Mouse (Mus musculus) forebrain, embryonic 10.5 days (tissue): ENCODE measurements around the gene Copg2. TPM values are rescaled to one million over a fixed set of nuclear protein-coding genes. Genes with fewer than 3 reads are reported as not detected.

ENCODE experiments used
- DNase-seq: peaks from one replicate; pipeline ENCODE4 v3.0.0-alpha.2; 2017; ENCODE audit warnings: low spot score; ENCODE audit errors: extremely low spot score
- H3K27ac ChIP-seq: fragments of 300-500 bp; sonication (generic); 2 replicates; pipeline ENCODE4 v1.5.1; 2016; ENCODE audit warnings: mild to moderate bottlenecking
- H3K27me3 ChIP-seq: fragments of 300-500 bp; sonication (generic); 2 replicates; pipeline ENCODE4 v1.6.1; 2016; ENCODE audit warnings: mild to moderate bottlenecking; ENCODE audit not compliant: poor library complexity, severe bottlenecking
- H3K36me3 ChIP-seq: fragments of 300-500 bp; sonication (generic); replicated peaks from 2 replicates; pipeline ENCODE4 v1.6.1; 2016; ENCODE audit warnings: mild to moderate bottlenecking, moderate library complexity
- H3K4me1 ChIP-seq: fragments of 300-500 bp; sonication (generic); 2 replicates; pipeline ENCODE4 v1.6.1; 2016
- H3K4me3 ChIP-seq: fragments of 300-500 bp; sonication (generic); 2 replicates; pipeline ENCODE4 v1.5.1; 2016; ENCODE audit warnings: mild to moderate bottlenecking, moderate library complexity
- H3K9me3 ChIP-seq: fragments of 300-500 bp; sonication (generic); 2 replicates; pipeline ENCODE4 v1.6.1; 2016; ENCODE audit warnings: mild to moderate bottlenecking, moderate library complexity
- WGBS: fragments of 180-500 bp; shearing (Covaris S2); methylation state at CpG from one replicate; pipeline ENCODE4 v1.1.7; 2016; 5-methylcytosine and 5-hydroxymethylcytosine counted together
- polyA plus RNA-seq: library from polyadenylated mRNA; unstranded; fragments of >200 nt; fragmentation: Nextera tagmentation; extraction: Ambion mirVana; gene quantifications from 2 replicates; pipeline ENCODE4 v1.2.1, GENCODE M21; 2016

Gene Copg2
- polyA plus RNA-seq, result 29.7 and 31.0 TPM in 2 replicates

DNA sequence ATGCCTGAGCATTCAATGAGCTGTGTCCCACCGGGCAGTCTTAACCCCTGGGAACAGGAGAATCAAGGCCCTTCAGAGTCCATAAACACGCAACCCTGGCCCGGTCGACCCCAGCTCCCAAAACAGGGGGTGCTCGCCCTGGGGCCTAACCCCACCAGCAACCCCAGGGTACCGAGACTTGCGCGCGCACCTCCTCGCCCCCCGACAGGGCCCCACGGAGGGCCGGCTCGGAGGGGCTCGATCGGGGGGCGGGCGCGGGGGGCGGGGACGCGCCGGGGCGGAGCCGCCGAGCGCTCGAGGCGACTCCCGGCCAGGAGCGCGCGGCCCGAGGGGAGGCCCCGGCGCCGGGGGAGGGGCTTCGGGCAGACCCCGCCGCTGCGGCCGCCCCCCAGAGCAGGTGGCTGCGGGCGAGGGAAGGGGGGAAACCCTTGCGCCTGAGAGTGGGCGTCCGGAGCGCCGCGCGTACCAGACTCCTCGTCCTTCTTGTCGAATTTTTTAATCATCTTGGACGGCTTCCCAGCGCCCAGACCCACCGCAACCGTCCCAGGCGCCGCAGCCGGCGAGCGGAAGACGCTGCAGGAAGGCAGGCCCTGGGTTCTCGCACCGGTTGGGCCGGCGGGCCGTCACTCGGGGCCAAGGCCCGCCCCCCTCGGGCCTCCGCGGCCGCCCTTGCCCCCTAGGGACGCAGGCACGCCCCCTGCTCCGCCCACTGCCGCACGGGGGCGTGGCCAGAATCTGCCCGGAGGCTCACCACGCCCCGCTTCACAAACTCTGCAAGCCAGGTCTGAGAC lies at the start of gene Copg2:
TSS of gene Copg2 (minus strand) at position 600 of the 791 bp plus-strand sequence.
- peak; percentile 94 for DNase-seq
- no peaks in the 10 kb centered on the region for H3K27me3 ChIP-seq
- peaks cover 17% of the 10 kb centered on the region for H3K4me1 ChIP-seq
- H3K36me3 ChIP-seq, result peaks cover 9% of the 10 kb centered on the region
- peak within 1 kb of the TSS; percentile 98 for H3K27ac ChIP-seq
- WGBS, result under 1% methylated on average over 81 of the region's 83 CpGs
- H3K9me3 ChIP-seq, result no peaks in the 10 kb centered on the region
- H3K4me3 ChIP-seq, result peak within 1 kb of the TSS; percentile 77

DNA sequence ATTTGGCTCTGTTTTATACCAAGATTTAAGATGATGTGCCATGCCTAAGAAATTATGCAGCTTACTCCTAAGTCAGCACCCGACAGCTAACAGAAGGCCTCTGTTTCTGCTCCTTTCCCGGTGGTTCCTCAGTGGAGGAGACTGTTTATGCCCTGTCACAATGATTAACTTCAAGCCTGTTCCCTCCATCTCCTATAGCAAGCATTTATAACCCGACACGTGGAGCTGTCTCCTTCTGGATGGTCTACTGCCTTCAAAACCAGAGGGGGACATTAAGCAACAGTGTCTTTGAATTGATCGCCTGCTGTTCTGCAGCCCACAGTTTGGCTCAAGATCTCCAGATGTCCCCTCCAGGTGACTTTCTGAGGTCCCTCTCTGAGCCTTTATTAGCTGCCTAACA lies 42.7 kb upstream of the Copg2 start:
- no peaks in the 10 kb centered on the region for H3K4me1 ChIP-seq
- no peaks in the 10 kb centered on the region for H3K9me3 ChIP-seq
- H3K4me3 ChIP-seq, result no peak overlapping the region
- DNase-seq, result no peak
- H3K36me3 ChIP-seq, result no peaks in the 10 kb centered on the region
- H3K27ac ChIP-seq, result no peak overlapping the region
- WGBS, result 84% methylated on average over 5 of the region's 5 CpGs
- no peaks in the 10 kb centered on the region for H3K27me3 ChIP-seq

DNA sequence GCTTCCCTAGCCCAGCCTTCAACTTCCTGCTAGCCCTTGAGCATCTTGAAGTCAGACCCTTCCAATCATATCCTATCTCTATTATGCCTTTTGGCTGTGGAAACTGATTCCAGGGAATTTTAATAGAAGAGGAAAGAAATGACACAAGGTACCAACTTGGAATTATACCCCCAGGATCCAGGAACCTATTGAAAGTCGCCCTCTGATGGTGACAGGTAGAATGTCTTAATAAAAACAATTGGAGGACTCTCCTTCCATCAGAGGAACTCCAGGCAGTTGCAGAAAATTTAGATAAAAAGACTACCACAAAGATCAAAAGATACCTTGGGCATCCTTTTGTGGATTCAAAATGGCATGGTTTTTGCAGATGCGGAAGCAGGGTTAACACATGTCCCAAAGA lies 26.2 kb upstream of the Copg2 start:
- Histone ChIP-seq H3K9me3 (no peaks in the 10 kb centered on the region), H3K27me3 (no peaks in the 10 kb centered on the region; the same call in 1 of the 2 replicates), H3K4me3 (no peak overlapping the region), H3K27ac (no peak overlapping the region), H3K4me1 (peaks cover 10% of the 10 kb centered on the region), H3K36me3 (no peaks in the 10 kb centered on the region)
- no peak for DNase-seq
- WGBS, result 42% methylated on average over 2 of the region's 2 CpGs

DNA sequence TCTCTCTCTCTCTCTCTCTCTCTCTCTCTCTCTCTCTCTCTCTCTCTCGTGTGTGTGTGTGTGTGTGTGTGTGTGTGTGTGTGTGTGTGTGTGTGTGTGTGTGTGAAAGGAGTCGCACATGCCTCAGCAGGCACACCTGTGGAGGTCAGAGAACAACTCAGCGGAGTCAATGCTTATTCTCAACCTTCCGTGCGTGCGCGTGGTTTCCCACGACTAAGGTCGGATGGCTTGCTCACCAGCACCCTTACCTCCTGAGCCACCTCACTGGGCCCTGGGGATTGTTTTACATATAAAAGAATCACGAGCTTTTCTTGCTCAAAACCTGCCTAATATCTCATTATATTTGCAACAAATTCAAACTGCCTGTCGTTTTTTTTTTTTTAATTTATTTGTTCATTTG lies 25.2 kb upstream of the Copg2 start:
- 84% methylated on average over 10 of the region's 11 CpGs for WGBS
- DNase-seq, result no peak

DNA sequence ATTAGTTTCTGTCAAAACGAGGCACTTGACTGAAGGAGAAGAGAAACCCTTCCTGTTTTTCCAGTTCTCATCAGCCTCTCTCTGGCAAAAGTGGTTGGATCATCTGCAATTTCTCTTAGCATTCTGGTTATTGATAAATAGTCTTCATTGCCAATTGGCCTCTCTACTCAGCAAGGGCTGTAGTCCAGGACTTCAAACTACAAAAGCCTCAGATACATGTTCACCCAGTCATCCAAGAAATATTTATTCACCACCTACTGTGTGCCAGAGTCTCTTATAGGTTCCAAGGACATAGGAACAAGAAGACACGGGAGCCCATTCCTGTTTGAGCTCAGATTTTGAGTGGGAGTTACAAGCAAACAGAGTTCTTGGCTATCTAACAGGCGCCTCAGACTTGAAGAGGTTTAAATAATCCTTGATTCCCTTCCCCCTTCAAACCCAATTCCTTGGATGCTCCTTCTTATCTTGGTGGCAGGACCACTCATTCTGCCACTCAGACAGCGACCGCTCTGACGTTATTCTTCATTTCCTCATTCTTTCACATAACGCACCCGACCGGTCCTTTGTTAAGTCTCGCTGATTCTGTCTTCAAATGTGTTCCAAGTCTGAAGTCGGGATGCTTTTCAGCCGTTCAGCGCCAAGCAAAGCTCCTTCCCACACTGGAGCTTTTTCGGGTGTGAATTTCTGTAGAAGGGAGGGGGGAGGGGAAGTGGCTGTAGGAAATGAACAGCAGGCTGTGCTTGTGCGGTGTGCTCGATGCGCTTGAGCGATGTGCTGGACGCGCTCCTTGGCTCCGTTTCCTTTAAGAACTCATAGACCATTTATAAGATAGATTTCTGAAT lies 24.5 kb upstream of the Copg2 start:
- no peak for DNase-seq
- Histone ChIP-seq H3K4me1 (peaks cover 10% of the 10 kb centered on the region), H3K9me3 (no peaks in the 10 kb centered on the region), H3K36me3 (no peaks in the 10 kb centered on the region), H3K27ac (peak overlapping the region; percentile 60; the same call in 1 of the 2 replicates), H3K27me3 (no peaks in the 10 kb centered on the region; the same call in 1 of the 2 replicates), H3K4me3 (peak overlapping the region; percentile 18)
- 64% methylated on average over 21 of the region's 21 CpGs for WGBS

More for the DNA sequence above, 25.2 kb upstream of the Copg2 start:
- Histone ChIP-seq H3K36me3 (no peaks in the 10 kb centered on the region), H3K4me3 (no peak overlapping the region), H3K27ac (no peak overlapping the region), H3K9me3 (no peaks in the 10 kb centered on the region), H3K27me3 (no peaks in the 10 kb centered on the region; the same call in 1 of the 2 replicates), H3K4me1 (peaks cover 10% of the 10 kb centered on the region)

DNA sequence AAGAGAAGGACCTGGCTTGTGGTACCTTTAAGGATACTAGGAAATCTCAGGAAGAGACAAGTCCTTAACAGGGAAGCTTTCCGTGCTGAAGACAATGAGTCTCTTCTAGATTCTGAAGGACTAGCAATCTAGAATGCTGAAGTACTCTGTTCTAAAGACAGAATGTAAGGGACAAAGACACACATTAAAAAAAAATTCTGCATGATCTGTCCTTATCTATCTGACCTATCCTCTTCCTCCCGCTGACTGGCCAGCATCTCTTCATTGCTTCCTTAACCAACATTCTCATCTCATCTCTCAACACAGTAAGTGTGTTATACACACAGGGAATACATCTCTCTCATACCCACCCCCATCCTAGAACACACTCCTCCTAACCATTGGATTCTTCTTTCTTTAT lies 18.9 kb upstream of the Copg2 start, which contains the start of gene Tsga13:
TSS of gene Tsga13 (minus strand) at position 101 of the 400 bp plus-strand sequence.
- 90% methylated on average over 2 of the region's 2 CpGs for WGBS
- H3K4me1 ChIP-seq, result no peaks in the 10 kb centered on the region
- H3K9me3 ChIP-seq, result no peaks in the 10 kb centered on the region
- no peak within 1 kb of the TSS for H3K27ac ChIP-seq
- H3K4me3 ChIP-seq, result no peak within 1 kb of the TSS
- DNase-seq, result no peak
- H3K36me3 ChIP-seq, result no peaks in the 10 kb centered on the region
- H3K27me3 ChIP-seq, result no peaks in the 10 kb centered on the region; the same call in 1 of the 2 replicates

DNA sequence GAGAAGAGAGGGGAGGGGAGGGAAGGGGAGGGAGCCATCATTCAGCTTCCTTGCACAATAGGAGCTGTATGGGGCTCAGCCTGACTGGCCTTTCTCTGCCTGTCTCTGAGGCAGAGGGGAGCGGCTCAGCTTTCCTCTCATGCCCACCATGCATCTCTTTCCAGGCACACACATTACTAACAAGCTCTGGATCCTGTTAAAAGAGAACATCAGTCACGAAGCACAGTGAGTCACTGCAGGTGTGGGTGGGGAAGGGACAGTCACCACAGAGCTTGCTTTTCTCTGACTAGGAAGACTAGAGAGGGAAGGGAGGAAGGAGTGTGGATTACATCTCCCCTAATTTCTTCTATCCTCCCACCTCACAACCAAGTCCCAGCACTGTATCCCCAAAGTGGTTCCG lies 11.4 kb upstream of the Copg2 start:
- Histone ChIP-seq H3K36me3 (no peaks in the 10 kb centered on the region), H3K27ac (peak overlapping the region; percentile 67), H3K4me3 (no peak overlapping the region), H3K4me1 (peaks cover 10% of the 10 kb centered on the region), H3K9me3 (no peaks in the 10 kb centered on the region), H3K27me3 (no peaks in the 10 kb centered on the region)
- 44% methylated on average over 3 of the region's 3 CpGs for WGBS
- DNase-seq, result no peak

DNA sequence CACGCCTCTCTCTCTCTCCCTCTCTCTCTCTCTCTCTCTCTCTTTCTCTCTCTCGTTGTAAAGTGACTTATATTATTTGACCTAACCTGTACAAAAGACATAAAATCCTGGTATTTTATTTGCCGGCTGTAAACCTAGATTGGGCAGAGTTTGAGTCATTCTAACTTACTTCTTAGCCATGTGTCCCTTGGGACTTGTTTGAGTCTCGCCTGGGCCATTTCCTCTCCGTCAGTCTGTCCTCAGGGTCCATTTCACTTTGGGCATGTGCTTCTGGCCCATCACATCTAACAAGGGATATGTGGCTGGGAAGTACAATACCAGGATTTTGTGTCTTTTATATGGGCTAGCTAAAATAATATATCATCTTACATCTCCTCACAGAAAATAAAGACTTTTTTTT lies 8.3 kb upstream of the Copg2 start:
- H3K4me1 ChIP-seq, result peaks cover 10% of the 10 kb centered on the region
- no peaks in the 10 kb centered on the region for H3K9me3 ChIP-seq
- H3K36me3 ChIP-seq, result no peaks in the 10 kb centered on the region
- DNase-seq, result no peak
- H3K27me3 ChIP-seq, result no peaks in the 10 kb centered on the region
- no peak overlapping the region for H3K4me3 ChIP-seq
- 88% methylated on average over 5 of the region's 5 CpGs for WGBS
- no peak overlapping the region for H3K27ac ChIP-seq

DNA sequence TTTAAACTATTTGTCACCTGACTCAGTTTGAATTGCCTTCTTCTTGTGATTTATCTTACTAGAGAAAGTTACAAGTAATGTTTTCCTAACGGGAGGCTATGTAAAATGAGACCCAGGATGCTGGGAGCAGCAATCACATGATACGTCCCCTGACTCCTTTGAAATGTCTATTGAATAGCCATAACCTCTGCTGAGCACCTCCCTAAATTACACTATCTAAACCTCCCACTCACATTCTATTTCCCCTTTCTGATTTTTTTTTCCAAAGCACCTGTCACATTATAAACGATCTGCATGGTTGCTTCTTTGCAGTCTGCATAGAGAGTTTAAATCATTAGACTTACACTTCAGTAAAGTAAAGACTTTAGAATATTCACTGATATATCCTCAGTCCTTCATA lies 7.4 kb upstream of the Copg2 start:
- Histone ChIP-seq H3K9me3 (no peaks in the 10 kb centered on the region), H3K27ac (no peak overlapping the region), H3K36me3 (no peaks in the 10 kb centered on the region), H3K4me3 (no peak overlapping the region), H3K27me3 (no peaks in the 10 kb centered on the region), H3K4me1 (peaks cover 10% of the 10 kb centered on the region)
- no peak for DNase-seq
- WGBS, result 73% methylated on average over 3 of the region's 3 CpGs

DNA sequence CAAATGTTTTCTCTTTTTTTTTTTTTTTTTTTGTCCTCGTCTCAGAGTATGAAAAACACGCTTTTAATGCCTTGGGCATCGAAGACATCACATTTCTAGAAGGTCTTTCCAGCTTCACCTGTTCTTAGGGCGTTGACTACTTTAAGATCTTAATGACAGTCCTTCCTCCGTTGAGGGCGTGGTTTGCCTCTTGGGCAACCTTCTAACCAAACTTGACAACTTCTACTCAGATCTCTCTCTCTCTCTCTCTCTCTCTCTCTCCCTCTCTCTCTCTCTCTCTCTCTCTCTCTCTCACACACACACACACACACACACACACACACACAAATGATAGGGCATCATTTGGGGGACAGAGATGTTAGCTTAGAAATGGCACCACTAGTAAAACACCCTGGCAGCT lies 926 bp upstream of the Copg2 start:
- no peak overlapping the region for H3K4me3 ChIP-seq
- no peak overlapping the region for H3K27ac ChIP-seq
- peaks cover 17% of the 10 kb centered on the region for H3K4me1 ChIP-seq
- DNase-seq, result no peak
- 69% methylated on average over 6 of the region's 6 CpGs for WGBS
- peaks cover 6% of the 10 kb centered on the region for H3K36me3 ChIP-seq
- H3K27me3 ChIP-seq, result no peaks in the 10 kb centered on the region
- no peaks in the 10 kb centered on the region for H3K9me3 ChIP-seq

DNA sequence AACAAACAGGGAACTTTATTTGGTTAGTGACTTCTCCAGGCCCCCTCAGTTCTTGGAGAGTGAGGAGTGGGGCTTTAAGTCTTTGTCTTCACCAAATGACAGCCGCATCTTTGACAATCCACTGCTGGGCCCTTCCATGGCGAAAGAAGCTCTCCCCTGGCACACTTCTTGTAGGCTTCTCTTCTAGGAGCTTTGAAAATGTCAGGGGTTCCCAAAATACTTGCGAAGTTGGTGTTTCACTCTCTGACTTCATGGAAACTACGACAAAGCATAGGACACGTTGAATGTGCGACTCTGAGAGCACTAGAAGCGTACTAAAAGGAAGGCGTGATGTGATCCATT lies 363 bp upstream of the Copg2 start:
- Histone ChIP-seq H3K9me3 (no peaks in the 10 kb centered on the region), H3K36me3 (peaks cover 9% of the 10 kb centered on the region), H3K4me1 (peaks cover 17% of the 10 kb centered on the region), H3K27ac (peak overlapping the region; percentile 98), H3K27me3 (no peaks in the 10 kb centered on the region), H3K4me3 (peak overlapping the region; percentile 77)
- DNase-seq, result no peak
- 19% methylated on average over 8 of the region's 8 CpGs for WGBS

DNA sequence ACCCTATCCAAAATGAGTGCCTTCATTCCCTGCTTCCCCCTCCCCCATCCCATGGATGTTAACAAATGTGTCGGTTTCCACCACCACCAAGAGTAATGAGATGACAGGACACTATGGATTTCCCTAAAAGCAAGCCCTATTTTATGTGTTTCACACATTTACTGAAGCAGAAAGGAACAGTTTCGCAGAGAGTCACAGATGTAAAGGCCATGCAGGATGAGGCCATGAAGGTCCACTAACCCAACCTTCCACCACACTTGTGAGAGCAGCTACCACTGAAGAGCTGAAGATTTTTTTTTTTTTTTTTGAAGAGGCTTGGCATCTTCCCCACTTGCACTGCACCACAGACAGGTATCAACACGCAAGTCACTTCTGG lies 787 bp downstream of the Copg2 start:
- peaks cover 17% of the 10 kb centered on the region for H3K4me1 ChIP-seq
- WGBS, result 27% methylated on average over 3 of the region's 3 CpGs
- peak overlapping the region; percentile 77 for H3K4me3 ChIP-seq
- H3K27ac ChIP-seq, result peak overlapping the region; percentile 98
- H3K27me3 ChIP-seq, result no peaks in the 10 kb centered on the region
- H3K36me3 ChIP-seq, result peaks cover 12% of the 10 kb centered on the region
- DNase-seq, result no peak
- no peaks in the 10 kb centered on the region for H3K9me3 ChIP-seq

DNA sequence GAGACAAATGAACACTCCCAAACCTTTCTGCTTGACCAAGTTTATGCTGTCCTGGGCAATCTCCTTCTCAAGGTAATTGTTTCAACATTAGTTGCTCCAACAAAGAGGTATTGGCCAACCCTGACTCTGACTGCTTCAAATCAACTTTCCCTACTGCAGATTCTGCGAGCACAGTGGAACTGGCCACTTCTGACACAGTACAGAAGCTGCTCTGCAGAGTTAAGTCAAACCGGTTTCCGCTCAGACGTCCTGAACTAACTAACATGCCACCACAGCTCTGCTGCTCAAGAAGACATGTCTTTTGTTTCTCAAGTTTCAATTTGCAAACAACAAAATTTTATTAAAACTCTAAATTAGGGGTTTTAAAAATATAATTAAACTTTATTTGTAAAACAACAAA lies 3.5 kb downstream of the Copg2 start:
- Histone ChIP-seq H3K27ac (no peak overlapping the region), H3K4me1 (peaks cover 17% of the 10 kb centered on the region), H3K9me3 (no peaks in the 10 kb centered on the region), H3K27me3 (no peaks in the 10 kb centered on the region), H3K36me3 (peaks cover 34% of the 10 kb centered on the region), H3K4me3 (no peak overlapping the region)
- 89% methylated on average over 4 of the region's 4 CpGs for WGBS
- no peak for DNase-seq
